Mouse (Mus musculus): Measurements from ENCODE around the gene Eif2ak4.

The Eif2ak4 gene

GRCm38 (mm10) chr2:118388341-118389335 lies at the start of gene Eif2ak4:
Gene Eif2ak4 (plus strand): TSS chr2:118388618.
- peak; percentile 100 for DNase-seq (ENCODE audit: low read depth)

- DNase-seq (ENCODE audit: low read depth): no peak
These were observed 47.1 kb upstream of the Eif2ak4 start for GRCm38 (mm10) chr2:118341295-118341694.

- DNase-seq (ENCODE audit: low read depth): no peak
These were observed 44.5 kb upstream of the Eif2ak4 start for GRCm38 (mm10) chr2:118343897-118344296.

GRCm38 (mm10) chr2:118345535-118345934 lies 42.9 kb upstream of the Eif2ak4 start:
- no peak for DNase-seq (ENCODE audit: low read depth)

GRCm38 (mm10) chr2:118353498-118353897 lies 34.9 kb upstream of the Eif2ak4 start:
- DNase-seq (ENCODE audit: low read depth): no peak

GRCm38 (mm10) chr2:118353916-118354403 lies 34.5 kb upstream of the Eif2ak4 start:
- DNase-seq (ENCODE audit: low read depth): no peak

- DNase-seq (ENCODE audit: low read depth): no peak
These were observed 33.2 kb upstream of the Eif2ak4 start for GRCm38 (mm10) chr2:118355138-118355719.

GRCm38 (mm10) chr2:118371841-118372240 lies 16.6 kb upstream of the Eif2ak4 start:
- DNase-seq (ENCODE audit: low read depth): no peak

- no peak for DNase-seq (ENCODE audit: low read depth)
These were observed 15.9 kb upstream of the Eif2ak4 start for GRCm38 (mm10) chr2:118372561-118372900.

GRCm38 (mm10) chr2:118372901-118373571 lies 15.4 kb upstream of the Eif2ak4 start, which contains the start of gene Gpr176:
Gene Gpr176 (minus strand): TSS chr2:118373419.
- peak; percentile 57 for DNase-seq (ENCODE audit: low read depth)

- DNase-seq (ENCODE audit: low read depth): peak; percentile 88
These were observed 14.7 kb upstream of the Eif2ak4 start for GRCm38 (mm10) chr2:118373572-118374279.

- no peak for DNase-seq (ENCODE audit: low read depth)
These were observed 12.9 kb upstream of the Eif2ak4 start for GRCm38 (mm10) chr2:118375522-118375921.

GRCm38 (mm10) chr2:118375931-118376330 lies 12.5 kb upstream of the Eif2ak4 start:
- no peak for DNase-seq (ENCODE audit: low read depth)

- no peak for DNase-seq (ENCODE audit: low read depth)
These were observed 8.7 kb upstream of the Eif2ak4 start for GRCm38 (mm10) chr2:118379756-118380155.

GRCm38 (mm10) chr2:118383387-118383786 lies 5.0 kb upstream of the Eif2ak4 start:
- DNase-seq (ENCODE audit: low read depth): no peak

GRCm38 (mm10) chr2:118389569-118389968 lies 1.2 kb downstream of the Eif2ak4 start:
- DNase-seq (ENCODE audit: low read depth): peak; percentile 29

- peak; percentile 28 for DNase-seq (ENCODE audit: low read depth)
These were observed 1.7 kb downstream of the Eif2ak4 start for GRCm38 (mm10) chr2:118390072-118390471.

GRCm38 (mm10) chr2:118391201-118391600 lies 2.8 kb downstream of the Eif2ak4 start:
- no peak for DNase-seq (ENCODE audit: low read depth)

GRCm38 (mm10) chr2:118399751-118400150 lies 11.3 kb downstream of the Eif2ak4 start:
- no peak for DNase-seq (ENCODE audit: low read depth)

- no peak for DNase-seq (ENCODE audit: low read depth)
These were observed 13.7 kb downstream of the Eif2ak4 start for GRCm38 (mm10) chr2:118401834-118402727.

GRCm38 (mm10) chr2:118404336-118404735 lies 15.9 kb downstream of the Eif2ak4 start:
- no peak for DNase-seq (ENCODE audit: low read depth)

Data from induced T-regulatory cell, adult 2 months (primary cell).